Mouse (Mus musculus) c-Kit-positive CD71-negative TER-119-negative erythroid progenitor cells, embryonic 14.5 days (primary cell): ENCODE results near the gene Mapkbp1.

Source experiments
- DNase-seq: peaks from one replicate; pipeline ENCODE4 v3.0.0-alpha.2; 2013; ENCODE audit warnings: low read depth

The Mapkbp1 gene

DNA sequence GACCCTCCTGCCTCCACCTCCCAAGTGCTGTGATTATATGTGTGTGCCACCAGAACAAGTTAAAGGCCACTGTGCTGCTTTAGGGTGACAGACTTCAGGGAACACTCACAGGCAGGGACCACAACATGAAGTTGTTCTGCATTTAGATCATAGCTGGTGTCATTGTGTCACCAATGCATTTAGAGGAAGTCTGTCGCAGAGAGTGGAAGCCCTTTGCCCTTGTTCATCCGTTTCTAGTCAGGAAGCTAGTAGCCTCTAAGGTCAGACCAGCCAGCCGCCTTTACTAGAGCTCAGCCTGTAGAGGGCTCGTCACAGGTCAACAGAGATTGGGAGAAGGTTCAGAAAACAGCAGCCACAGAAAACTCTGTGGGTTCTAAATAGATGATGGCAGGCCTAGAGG lies 36.2 kb downstream of the Mapkbp1 start:
- peak; percentile 18 for DNase-seq

DNA sequence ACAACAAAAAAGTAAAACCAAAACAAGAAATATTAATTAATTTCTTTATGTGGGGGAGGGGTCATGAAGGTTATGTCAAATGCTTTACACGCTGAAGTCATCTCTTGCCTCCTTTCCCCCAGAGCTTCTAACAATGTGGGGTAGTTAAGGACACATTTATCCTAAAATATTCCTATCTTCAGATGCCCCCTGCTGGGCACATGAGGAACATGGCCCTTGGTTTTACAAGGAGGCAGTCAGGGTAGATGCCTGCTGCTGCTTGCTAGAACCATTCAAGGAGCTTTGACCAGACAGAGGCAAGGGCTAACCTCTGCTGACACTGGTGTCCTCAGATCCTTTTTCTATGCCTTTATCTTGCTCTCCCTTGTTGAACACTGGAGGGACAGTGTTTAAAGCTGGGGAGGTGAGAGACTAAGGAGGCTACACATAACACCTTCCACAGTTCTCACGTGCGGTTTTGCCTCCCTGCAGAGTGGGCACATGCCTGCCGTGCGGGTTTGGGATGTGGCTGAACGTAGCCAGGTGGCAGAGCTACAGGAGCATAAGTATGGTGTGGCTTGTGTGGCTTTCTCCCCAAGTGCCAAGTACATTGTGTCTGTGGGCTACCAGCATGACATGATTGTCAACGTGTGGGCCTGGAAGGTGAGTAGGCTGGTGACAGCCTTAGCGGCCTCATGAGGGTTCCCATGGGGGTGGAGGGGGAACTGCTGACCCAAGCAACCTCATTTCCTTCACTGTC lies 39.1 kb downstream of the Mapkbp1 start:
- DNase-seq: peak; percentile 41

DNA sequence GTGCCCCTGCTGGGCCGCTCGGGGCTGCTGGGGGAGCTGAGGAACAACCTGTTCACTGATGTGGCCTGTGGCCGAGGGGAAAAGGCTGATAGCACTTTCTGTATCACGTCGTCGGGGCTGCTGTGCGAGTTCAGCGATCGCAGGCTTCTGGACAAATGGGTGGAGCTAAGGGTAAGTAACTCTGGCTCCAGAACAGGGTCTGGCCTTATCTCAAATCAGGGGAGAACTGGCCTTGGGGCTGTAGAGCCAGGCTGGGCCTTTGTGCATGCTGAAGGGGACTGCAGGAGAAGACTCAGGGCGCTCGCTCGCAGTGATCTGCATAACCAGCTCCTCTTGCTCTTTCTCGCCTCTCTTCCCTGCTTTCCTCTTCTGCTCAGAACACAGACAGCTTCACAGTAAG lies 40.4 kb downstream of the Mapkbp1 start:
- no peak for DNase-seq

- no peak for DNase-seq
These were observed 41.5 kb downstream of the Mapkbp1 start for GRCm38 (mm10) chr2:120013831-120014486.

GRCm38 (mm10) chr2:120015882-120016281 lies 43.4 kb downstream of the Mapkbp1 start:
- DNase-seq: no peak

DNA sequence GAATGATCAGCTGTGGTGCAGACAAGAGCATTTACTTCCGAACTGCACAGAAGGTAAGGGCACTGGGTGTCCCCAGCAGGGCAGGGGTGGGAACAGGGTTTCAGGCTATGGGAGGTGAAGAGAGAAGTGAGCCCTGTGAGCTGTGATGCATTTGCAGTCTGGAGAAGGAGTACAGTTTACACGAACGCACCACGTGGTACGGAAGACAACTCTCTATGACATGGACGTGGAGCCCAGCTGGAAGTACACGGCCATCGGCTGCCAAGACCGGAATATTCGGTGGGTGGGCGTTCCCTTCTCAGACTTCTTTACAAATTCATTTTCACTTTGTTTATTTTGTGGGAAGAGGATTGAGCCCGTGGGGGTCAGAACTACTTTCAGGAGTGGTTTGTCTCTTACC lies 45.1 kb downstream of the Mapkbp1 start:
- DNase-seq: no peak

GRCm38 (mm10) chr2:120024337-120024736 lies 51.8 kb downstream of the Mapkbp1 start:
- DNase-seq: no peak

- peak; percentile 90 for DNase-seq
These were observed 54.8 kb downstream of the Mapkbp1 start, which contains the start of the genes Jmjd7 and Gm28042 for GRCm38 (mm10) chr2:120026984-120027949. Gene Jmjd7, plus strand, starts transcription at chr2:120027483. Gene Gm28042, plus strand, starts transcription at chr2:120027493.

GRCm38 (mm10) chr2:120027950-120028331 lies 55.4 kb downstream of the Mapkbp1 start:
- no peak for DNase-seq

- DNase-seq: no peak
These were observed 57.9 kb downstream of the Mapkbp1 start for GRCm38 (mm10) chr2:120030380-120030779.

GRCm38 (mm10) chr2:120032726-120033467 lies 60.4 kb downstream of the Mapkbp1 start, which contains the start of gene Pla2g4b:
Gene Pla2g4b, plus strand, starts transcription at chr2:120033417.
- no peak for DNase-seq

DNA sequence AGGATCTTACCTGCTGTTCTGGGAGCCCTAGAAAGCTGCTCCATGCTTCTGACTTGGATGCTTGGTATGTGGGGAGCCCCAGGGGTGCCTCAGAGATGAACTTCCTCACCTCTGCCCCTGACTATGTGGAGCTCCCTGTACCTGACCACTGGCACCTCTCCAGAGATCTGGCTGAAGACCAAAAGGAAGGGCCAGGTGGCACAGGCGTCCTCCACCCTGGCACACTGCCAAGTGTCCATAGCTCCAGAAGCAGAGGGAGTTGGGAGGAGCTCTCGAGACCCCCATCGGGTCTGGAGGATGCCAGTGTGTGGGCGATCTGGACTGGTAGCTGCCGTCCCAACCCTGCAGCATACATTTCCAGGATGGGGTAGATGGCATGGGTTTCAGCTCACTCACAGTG lies 61.2 kb downstream of the Mapkbp1 start:
- no peak for DNase-seq

- no peak for DNase-seq
These were observed 65.2 kb downstream of the Mapkbp1 start for GRCm38 (mm10) chr2:120037744-120038143.

- no peak for DNase-seq
These were observed 68.5 kb downstream of the Mapkbp1 start for GRCm38 (mm10) chr2:120040991-120041390.

- no peak for DNase-seq
These were observed 71.7 kb downstream of the Mapkbp1 start for GRCm38 (mm10) chr2:120044101-120044603.

DNA sequence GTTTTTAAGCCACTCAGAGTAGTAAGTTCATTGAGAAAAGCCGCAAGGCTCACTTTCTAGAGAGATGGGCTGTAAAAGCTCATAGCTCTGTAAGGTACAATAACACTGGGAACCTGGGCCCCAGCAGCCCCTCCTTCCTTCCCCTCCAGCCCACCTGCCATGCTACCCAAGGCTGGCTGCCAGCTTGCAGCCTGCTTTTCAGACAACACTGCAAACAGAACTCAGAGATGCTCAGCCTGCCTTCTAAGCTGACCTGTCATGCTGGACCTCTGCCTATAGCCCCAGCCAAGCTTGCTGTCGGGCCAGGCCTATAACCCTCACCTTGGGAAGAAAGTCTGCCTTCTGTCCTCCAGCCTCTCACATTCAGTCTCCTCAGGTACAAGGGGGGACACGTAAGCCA lies 72.2 kb downstream of the Mapkbp1 start:
- no peak for DNase-seq

DNA sequence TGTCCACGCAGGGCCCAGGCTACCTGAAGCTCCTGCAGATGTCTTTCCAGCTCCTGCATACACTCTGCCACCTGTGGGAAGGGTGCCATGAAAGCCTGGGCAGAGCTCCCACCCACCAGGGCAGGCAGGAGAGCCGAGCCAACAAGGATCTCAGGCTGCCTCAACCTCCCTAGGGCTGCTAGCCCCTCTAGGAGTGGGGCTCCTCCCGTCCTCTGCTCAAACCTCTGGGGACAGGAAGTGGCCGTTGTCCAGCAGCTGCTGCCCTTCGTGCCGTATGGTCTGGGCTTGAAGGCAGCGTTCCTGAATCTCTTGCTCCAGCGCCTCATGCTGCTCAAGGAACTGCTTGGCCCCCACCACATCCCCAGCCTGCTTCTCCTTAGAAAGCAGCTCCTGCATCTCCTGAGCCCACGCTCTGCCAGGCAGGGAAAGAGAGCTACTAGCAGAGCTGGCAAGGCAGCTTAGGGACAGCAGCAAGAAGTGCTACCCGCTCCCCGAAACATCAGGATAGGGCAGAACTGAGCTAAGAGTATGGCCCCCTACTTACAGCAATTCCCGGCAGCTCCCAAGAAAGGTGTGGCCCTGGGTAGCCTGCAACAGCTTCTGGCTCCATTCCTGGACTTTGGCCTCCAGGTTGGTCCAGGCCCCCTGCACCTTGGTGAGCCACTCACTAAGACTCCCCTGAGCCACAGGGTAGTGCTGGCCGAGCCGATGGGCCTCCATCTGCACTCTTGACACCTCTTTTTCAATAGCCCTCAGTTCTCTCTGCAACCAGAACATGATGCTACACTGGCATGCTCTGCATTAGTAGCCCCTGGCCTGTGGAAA lies 74.2 kb downstream of the Mapkbp1 start:
- DNase-seq: no peak

DNA sequence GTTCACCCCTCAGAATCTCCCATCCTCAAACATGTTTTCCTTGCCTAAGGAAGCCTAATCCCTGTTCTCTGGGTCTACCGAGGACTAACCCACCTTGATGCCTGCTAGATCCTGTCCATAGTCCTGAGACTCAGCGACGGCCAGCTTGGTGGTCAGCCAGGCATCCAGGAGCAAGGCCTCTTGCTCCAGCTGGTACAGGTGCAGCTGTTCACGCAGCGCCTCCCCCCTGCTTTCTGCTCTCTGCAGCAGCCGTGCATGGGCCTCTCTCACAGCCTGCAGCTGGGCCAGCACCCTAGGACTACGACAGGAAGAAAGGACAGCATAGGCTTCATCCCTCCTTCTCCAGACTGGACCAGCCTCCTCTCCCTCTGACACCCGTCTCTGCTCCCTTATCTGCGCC lies 75.7 kb downstream of the Mapkbp1 start:
- no peak for DNase-seq

GRCm38 (mm10) chr2:120049632-120050274 lies 77.3 kb downstream of the Mapkbp1 start:
- DNase-seq: no peak

DNA sequence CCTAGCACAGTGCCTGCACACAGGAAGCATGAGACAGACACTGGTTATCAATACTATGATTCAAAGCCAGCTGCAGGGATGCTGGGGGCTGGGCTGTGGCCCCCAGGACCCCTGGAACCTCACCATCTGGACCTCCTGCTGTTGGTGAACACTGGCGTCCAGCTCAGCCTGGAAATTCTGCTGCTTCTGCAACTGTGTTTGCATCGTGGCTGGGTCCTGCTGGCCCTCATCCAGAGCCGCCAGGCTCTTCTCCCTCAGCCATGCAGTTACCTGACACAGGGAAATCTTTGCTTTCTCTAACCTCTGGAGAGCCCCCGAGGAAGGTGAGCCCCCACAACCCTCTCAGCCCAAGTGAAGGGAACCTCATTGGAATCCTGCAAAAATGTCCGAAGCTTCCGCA lies 78.9 kb downstream of the Mapkbp1 start:
- no peak for DNase-seq
